Mouse (Mus musculus) kidney, adult 2 months (tissue): Measurements from ENCODE around the gene Tmtc1. TPM values are rescaled to one million over a fixed set of nuclear protein-coding genes. Genes with fewer than 3 reads are reported as not detected.

Experiments used
- DNase-seq: peaks from one replicate; pipeline ENCODE4 v3.0.0; 2021
- H3K27ac ChIP-seq: fragments of 200-500 bp; 2 replicates; pipeline ENCODE4 v1.5.1; 2012; ENCODE audit warnings: low read depth, low read length, control low read depth, inconsistent platforms; ENCODE audit not compliant: insufficient read depth
- H3K27me3 ChIP-seq: fragments of 200-500 bp; replicated peaks from 2 replicates; pipeline ENCODE4 v1.6.1; 2012; ENCODE audit warnings: mild to moderate bottlenecking, moderate library complexity, low read length, inconsistent platforms; ENCODE audit not compliant: control insufficient read depth, insufficient read depth
- H3K36me3 ChIP-seq: fragments of 200-500 bp; 2 replicates; pipeline ENCODE4 v1.6.1; 2012; ENCODE audit warnings: mild to moderate bottlenecking, moderate library complexity, low read length, inconsistent platforms; ENCODE audit not compliant: control insufficient read depth, insufficient read depth
- H3K4me1 ChIP-seq: fragments of 200-500 bp; 2 replicates; pipeline ENCODE4 v1.6.1; 2011; ENCODE audit warnings: low read length; ENCODE audit not compliant: control insufficient read depth, insufficient read depth
- H3K4me3 ChIP-seq: fragments of 200-500 bp; 2 replicates; pipeline ENCODE4 v1.5.1; 2011; ENCODE audit warnings: mild to moderate bottlenecking, low read depth, low read length, control low read depth; ENCODE audit not compliant: insufficient read depth
- CTCF ChIP-seq: fragments of 200-500 bp; conservative IDR thresholded peaks from 2 replicates; pipeline ENCODE4 v1.5.1; 2011; ENCODE audit warnings: low read depth, mild to moderate bottlenecking, control low read depth, low read length, moderate library complexity, mixed read lengths; ENCODE audit not compliant: insufficient read depth, insufficient read length
- POLR2A ChIP-seq: fragments of 200-500 bp; IDR thresholded peaks from one replicate; pipeline ENCODE4 v1.6.1; 2011; ENCODE audit warnings: low read depth, low read length, control low read depth
- WGBS: fragments of 180-500 bp; shearing (Covaris S2); methylation state at CpG from one replicate; pipeline ENCODE4 v1.1.7; 2018; 5-methylcytosine and 5-hydroxymethylcytosine counted together
- polyA plus RNA-seq: library from polyadenylated mRNA; depleted of rRNA; stranded (reverse); fragments of >200 nt; gene quantifications from 2 replicates; pipeline ENCODE4 v1.2.3, GENCODE M21; 2012

Gene Tmtc1
- polyA plus RNA-seq, 1 experiment = 11.0 TPM

DNA sequence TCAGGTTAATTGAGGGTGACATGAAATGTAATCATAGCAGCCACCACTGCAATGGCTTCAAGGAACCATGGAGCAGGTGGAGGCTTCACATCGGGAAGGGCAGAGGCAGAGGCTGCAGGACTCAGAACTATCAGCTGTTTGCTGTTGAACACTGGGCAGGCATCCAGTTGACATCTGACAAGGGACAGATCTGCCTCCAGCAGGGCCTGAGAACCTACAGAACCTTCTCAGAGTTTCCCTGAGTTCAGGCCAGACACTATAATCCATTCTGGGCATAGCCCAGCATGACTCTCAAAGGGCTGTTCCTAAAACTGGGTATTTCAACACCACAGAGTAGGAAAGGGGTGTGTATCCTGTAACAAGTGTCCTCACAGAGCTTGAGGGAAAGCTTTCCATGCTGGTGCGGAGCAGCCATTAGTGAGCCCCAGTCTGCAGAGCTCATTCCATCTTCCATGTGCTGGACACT lies 23.8 kb upstream of the Tmtc1 start:
- H3K36me3 ChIP-seq = no peaks in the 10 kb centered on the region

DNA sequence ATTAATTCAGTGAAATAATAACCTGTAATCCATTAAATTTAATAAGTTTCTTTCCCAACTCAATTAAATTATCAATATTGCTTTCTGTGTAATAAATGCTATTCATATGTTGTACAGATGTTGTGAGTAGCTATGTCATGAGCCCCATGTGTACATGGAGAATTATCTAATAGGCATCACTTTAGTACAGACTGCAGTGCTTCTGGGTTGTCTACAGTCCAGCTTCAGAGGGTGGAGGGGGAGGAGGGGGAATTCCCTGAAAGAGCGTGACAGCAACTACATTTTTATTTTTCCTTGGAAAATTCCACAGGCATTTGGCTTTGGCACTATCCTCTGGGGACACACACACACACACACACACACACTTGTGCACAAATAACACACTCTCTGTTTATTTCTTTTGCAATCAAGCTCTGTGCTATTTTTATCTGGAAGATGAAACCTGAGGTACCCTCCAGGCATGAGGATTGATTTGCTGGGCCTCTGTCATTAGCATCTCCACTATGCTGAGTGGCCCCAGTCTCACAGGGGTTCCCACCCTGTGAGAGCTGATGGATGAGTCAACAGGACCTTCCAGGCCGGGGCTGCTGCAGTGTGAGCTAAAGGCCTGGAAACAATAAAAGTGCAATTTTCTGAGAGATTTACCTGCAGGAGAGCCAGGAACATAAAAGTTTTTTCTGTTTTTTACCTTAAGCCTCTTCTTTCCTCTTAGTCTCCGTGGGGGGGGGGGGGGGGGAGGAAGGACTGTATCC lies 23.2 kb upstream of the Tmtc1 start:
- H3K36me3 ChIP-seq = no peaks in the 10 kb centered on the region
- no peak for TF ChIP-seq CTCF
- no peak for TF ChIP-seq POLR2A
- H3K27me3 ChIP-seq = no peaks in the 10 kb centered on the region
- 37% methylated on average over 3 of the region's 3 CpGs for WGBS
- no peaks in the 10 kb centered on the region for H3K4me1 ChIP-seq
- H3K4me3 ChIP-seq = no peak overlapping the region
- no peak overlapping the region for H3K27ac ChIP-seq
- peak; percentile 35 for DNase-seq

More for the DNA sequence above, 23.8 kb upstream of the Tmtc1 start:
- peak; percentile 38 for DNase-seq
- TF ChIP-seq CTCF (no peak), POLR2A (no peak)
- no peaks in the 10 kb centered on the region for H3K4me1 ChIP-seq
- no peaks in the 10 kb centered on the region for H3K27me3 ChIP-seq
- no peak overlapping the region for H3K27ac ChIP-seq
- H3K4me3 ChIP-seq = no peak overlapping the region
- 44% methylated on average over 2 of the region's 2 CpGs for WGBS

DNA sequence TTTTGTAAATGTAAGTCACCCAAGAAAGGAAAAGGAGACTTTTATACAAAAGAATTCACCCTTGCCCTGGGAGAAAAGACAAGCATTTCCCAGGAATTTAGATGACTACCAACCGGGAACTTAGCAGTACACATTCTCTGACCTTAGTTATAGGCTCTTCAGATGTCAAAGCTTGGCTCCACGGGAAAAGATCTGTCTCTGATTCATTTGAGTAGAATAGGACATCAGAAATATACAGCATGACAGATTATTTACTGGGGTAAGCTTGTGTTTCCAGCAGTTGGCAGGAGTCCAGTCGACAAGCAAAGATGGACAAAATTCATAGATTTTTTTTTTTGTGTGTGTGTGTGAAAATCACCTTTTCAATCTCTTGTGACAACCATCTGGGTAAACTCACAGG lies 15.4 kb upstream of the Tmtc1 start:
- no peak for DNase-seq
- 52% methylated on average over 3 of the region's 3 CpGs for WGBS
- H3K27ac ChIP-seq = no peak overlapping the region
- TF ChIP-seq POLR2A (no peak), CTCF (no peak)
- H3K27me3 ChIP-seq = no peaks in the 10 kb centered on the region
- no peaks in the 10 kb centered on the region for H3K36me3 ChIP-seq
- no peaks in the 10 kb centered on the region for H3K4me1 ChIP-seq
- H3K4me3 ChIP-seq = no peak overlapping the region

DNA sequence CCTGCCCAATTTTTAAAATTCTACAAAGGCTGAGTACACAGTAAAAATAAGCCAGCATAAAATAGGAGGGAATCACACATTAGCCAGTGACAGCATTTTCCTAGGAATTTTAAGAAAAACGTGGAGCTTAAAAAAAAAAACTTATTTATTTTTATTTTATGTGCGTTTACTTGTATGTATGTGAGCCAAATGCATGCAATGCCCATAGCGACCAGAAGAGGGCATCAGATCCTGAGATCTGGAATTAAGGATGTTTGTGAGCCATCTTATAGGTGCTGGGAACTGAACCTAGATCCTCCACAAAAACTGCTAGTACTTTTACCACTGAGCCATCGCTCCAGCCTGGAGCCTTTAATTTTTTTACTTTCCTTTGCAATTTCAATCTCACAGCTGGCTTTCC lies 11.3 kb upstream of the Tmtc1 start:
- no peak for TF ChIP-seq POLR2A
- no peak for TF ChIP-seq CTCF
- 72% methylated on average over 4 of the region's 4 CpGs for WGBS
- no peak overlapping the region for H3K27ac ChIP-seq

DNA sequence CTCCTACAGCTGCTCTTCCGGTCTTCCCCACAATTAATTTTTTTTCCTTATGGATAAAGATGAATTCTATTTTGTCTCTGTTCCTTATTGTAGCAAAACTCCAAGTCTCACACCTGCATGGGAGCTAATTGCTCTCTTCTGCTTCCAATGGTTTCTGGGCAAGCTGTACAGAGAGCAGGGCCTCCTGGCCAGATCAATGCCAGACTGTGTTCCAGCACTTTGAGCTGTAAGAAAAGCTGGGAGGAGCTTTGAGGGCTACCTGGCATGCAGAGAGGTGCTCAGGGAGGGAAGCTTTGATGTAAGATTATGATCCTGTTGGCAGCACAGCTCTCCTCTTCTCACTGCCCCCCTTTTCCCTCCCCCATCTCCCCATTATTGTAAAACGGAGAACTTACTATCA lies 10.6 kb upstream of the Tmtc1 start:
- WGBS = 79% methylated on average over 2 of the region's 2 CpGs
- Histone ChIP-seq H3K4me1 (no peaks in the 10 kb centered on the region), H3K4me3 (no peak overlapping the region), H3K27ac (no peak overlapping the region), H3K36me3 (no peaks in the 10 kb centered on the region), H3K27me3 (no peaks in the 10 kb centered on the region)
- DNase-seq = no peak
- no peak for TF ChIP-seq POLR2A
- no peak for TF ChIP-seq CTCF

More for the DNA sequence above, 11.3 kb upstream of the Tmtc1 start:
- H3K4me3 ChIP-seq = no peak overlapping the region
- no peaks in the 10 kb centered on the region for H3K36me3 ChIP-seq
- no peaks in the 10 kb centered on the region for H3K27me3 ChIP-seq
- no peak for DNase-seq
- H3K4me1 ChIP-seq = no peaks in the 10 kb centered on the region

DNA sequence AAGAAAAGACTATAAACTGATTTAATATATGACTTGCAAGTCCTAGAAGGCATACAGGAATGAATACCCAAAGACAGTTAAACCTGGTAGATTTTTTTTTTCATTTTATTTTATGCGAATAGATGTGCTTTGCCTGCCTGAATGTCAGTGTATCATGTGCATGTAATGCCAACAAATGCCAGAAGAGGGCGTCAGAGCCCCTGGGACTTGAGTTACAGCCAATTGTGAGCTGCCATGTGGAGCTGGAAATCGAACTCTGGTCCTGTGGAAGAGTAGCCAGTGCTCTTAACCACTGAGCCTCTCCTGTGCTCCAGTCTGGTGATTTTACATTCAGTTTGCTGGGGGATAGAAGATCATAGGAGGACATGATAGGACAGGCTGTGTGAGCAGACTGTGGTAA lies 4.0 kb upstream of the Tmtc1 start:
- no peak for DNase-seq
- 67% methylated on average over 3 of the region's 3 CpGs for WGBS
- TF ChIP-seq CTCF (no peak), POLR2A (no peak)
- Histone ChIP-seq H3K4me3 (no peak overlapping the region), H3K36me3 (no peaks in the 10 kb centered on the region), H3K27ac (no peak overlapping the region), H3K4me1 (no peaks in the 10 kb centered on the region), H3K27me3 (no peaks in the 10 kb centered on the region)

DNA sequence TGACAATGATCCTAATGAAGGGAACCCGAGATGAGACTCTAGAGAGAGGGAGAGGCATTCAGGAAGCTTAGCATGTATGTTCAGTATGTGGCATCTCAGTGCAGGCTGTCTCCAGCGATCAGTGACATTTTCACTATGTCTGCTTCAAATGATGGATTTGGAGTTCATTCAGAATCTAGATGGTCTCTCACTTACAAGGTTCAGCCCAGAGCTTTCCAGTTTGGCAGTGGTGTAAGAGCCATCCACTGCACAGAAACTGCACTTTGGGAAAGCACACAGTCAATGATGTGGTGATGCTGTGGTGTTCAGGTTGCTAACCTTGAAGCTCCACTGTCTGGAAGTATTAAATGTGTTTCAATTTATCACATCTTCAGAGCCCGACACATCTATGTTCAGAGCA lies 1.9 kb upstream of the Tmtc1 start:
- Histone ChIP-seq H3K4me1 (no peaks in the 10 kb centered on the region), H3K4me3 (no peak overlapping the region), H3K36me3 (no peaks in the 10 kb centered on the region), H3K27me3 (no peaks in the 10 kb centered on the region), H3K27ac (no peak overlapping the region)
- WGBS = 74% methylated on average over 3 of the region's 3 CpGs
- no peak for TF ChIP-seq CTCF
- TF ChIP-seq POLR2A = no peak
- no peak for DNase-seq
